7 mouse cellular contexts compared by ENCODE assay signal in the genomic region with DNA sequence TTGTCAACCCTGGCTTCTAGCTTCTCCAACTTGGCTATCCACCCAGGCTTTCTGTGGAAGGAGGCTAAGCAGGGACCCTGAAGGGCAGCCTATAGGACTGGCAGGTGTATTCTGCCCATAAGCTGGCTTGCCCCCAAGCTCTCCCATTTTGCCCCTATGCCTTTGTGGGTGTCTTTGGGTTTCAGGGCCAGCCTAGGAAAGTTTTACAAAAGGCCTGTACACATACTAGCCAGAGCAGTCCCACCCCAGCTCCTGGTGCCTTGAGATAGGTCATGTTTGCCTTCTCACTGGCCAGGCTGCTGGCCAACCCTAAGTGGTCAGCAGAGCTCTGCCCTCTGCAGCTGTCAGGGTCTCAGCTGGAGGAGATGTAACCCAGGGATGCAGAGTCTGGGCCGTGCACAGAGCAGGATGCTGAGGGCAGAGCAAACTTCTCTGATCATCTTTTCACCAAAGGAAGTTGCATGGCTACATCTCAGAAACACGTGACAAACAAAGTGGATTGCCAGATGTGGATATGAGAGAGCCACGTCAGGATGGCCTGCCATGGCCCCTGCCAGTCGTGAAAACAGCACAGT. TPM values are rescaled to one million over a fixed set of nuclear protein-coding genes. Genes with fewer than 3 reads are reported as not detected.
DNase-seq lines count a peak whose midpoint lies in the region; ATAC-seq and TF ChIP-seq lines count a peak whose summit lies in the region.

No protein-coding gene starts in this region.

- WGBS in embryonic facial prominence, embryonic 14.5 days = 33% methylated on average over 4 of the region's 4 CpGs
- 37% methylated on average over 4 of the region's 4 CpGs for WGBS in hindbrain, postnatal 0 days
- 42% methylated on average over 4 of the region's 4 CpGs for WGBS in midbrain, embryonic 16.5 days

- H3K27ac ChIP-seq in embryonic facial prominence, embryonic 14.5 days (replicated peaks; ENCODE audit: low read depth, low read length) = peak overlapping the region; percentile 98
- peak overlapping the region; percentile 100 for H3K27ac ChIP-seq in hindbrain, postnatal 0 days
- H3K27ac ChIP-seq in midbrain, embryonic 16.5 days (ENCODE audit: low read length) = peak overlapping the region; percentile 100

- peak overlapping the region; percentile 86 for H3K4me2 ChIP-seq in embryonic facial prominence, embryonic 14.5 days (ENCODE audit: low read depth, low read length)
- H3K4me2 ChIP-seq in hindbrain, postnatal 0 days (ENCODE audit: low read depth, low read length) = peak overlapping the region; percentile 93
- peak overlapping the region; percentile 100 for H3K4me2 ChIP-seq in midbrain, embryonic 16.5 days (ENCODE audit: low read length)

- H3K27me3 ChIP-seq in megakaryocyte, embryonic 14.5 days (replicated peaks) = peaks cover 3% of the 10 kb centered on the region
- H3K27me3 ChIP-seq in embryonic facial prominence, embryonic 14.5 days (replicated peaks; ENCODE audit: control insufficient read depth, insufficient read depth, low read length) = no peaks in the 10 kb centered on the region
- no peaks in the 10 kb centered on the region for H3K27me3 ChIP-seq in hindbrain, postnatal 0 days (ENCODE audit: insufficient read depth, low read length)
- no peaks in the 10 kb centered on the region for H3K27me3 ChIP-seq in midbrain, embryonic 16.5 days (ENCODE audit: control insufficient read depth, insufficient read depth, low read depth, low read length)

- no peak for DNase-seq in embryonic facial prominence, embryonic 14.5 days (ENCODE audit: low spot score)
- DNase-seq in hindbrain, postnatal 0 days (ENCODE audit: low spot score) = no peak
- no peak for DNase-seq in c-Kit-positive CD71-positive TER-119-positive erythroid progenitor cells, embryonic 14.5 days (ENCODE audit: low spot score)
- DNase-seq in layer of hippocampus, postnatal 25 days (ENCODE audit: extremely low spot score in 1 of 2, low spot score in 1 of 2) = no peak

- H3K4me1 ChIP-seq in megakaryocyte, embryonic 14.5 days = peaks cover 88% of the 10 kb centered on the region
- H3K4me1 ChIP-seq in embryonic facial prominence, embryonic 14.5 days (ENCODE audit: control insufficient read depth, insufficient read depth, low read length) = peaks cover 25% of the 10 kb centered on the region
- H3K4me1 ChIP-seq in hindbrain, postnatal 0 days (ENCODE audit: insufficient read depth, low read length) = peaks cover 27% of the 10 kb centered on the region
- H3K4me1 ChIP-seq in midbrain, embryonic 16.5 days (ENCODE audit: control insufficient read depth, insufficient read depth, low read length) = peaks cover 34% of the 10 kb centered on the region

- no peaks in the 10 kb centered on the region for H3K9me3 ChIP-seq in megakaryocyte, embryonic 14.5 days
- no peaks in the 10 kb centered on the region for H3K9me3 ChIP-seq in embryonic facial prominence, embryonic 14.5 days (ENCODE audit: control insufficient read depth, low read length)
- no peaks in the 10 kb centered on the region for H3K9me3 ChIP-seq in hindbrain, postnatal 0 days (ENCODE audit: low read length)
- H3K9me3 ChIP-seq in midbrain, embryonic 16.5 days (replicated peaks; ENCODE audit: control insufficient read depth, low read length, poor library complexity, severe bottlenecking) = no peaks in the 10 kb centered on the region

- peak overlapping the region; percentile 89 for H3K9ac ChIP-seq in embryonic facial prominence, embryonic 14.5 days (ENCODE audit: low read depth, low read length)
- peak overlapping the region; percentile 95 for H3K9ac ChIP-seq in hindbrain, postnatal 0 days (replicated peaks; ENCODE audit: low read length)
- H3K9ac ChIP-seq in midbrain, embryonic 16.5 days (ENCODE audit: low read depth, low read length) = peak overlapping the region; percentile 98

- no peak for ATAC-seq in megakaryocyte, adult 5-6 weeks (ENCODE audit: poor library complexity, severe bottlenecking)
- no peak for ATAC-seq in embryonic facial prominence, embryonic 14.5 days (ENCODE audit: low read depth)
- ATAC-seq in hindbrain, postnatal 0 days = no peak
- ATAC-seq in midbrain, embryonic 16.5 days = no peak

- H3K36me3 ChIP-seq in megakaryocyte, embryonic 14.5 days (replicated peaks; ENCODE audit: low read length) = peaks cover 38% of the 10 kb centered on the region
- peaks cover 28% of the 10 kb centered on the region for H3K36me3 ChIP-seq in embryonic facial prominence, embryonic 14.5 days (ENCODE audit: control insufficient read depth, insufficient read depth, low read length)
- H3K36me3 ChIP-seq in hindbrain, postnatal 0 days (ENCODE audit: insufficient read depth, low read length) = peaks cover 15% of the 10 kb centered on the region; the same call in 1 of the 2 replicates
- H3K36me3 ChIP-seq in midbrain, embryonic 16.5 days (ENCODE audit: control insufficient read depth, insufficient read depth, low read length) = peaks cover 4% of the 10 kb centered on the region; the same call in 1 of the 2 replicates

- H3K4me3 ChIP-seq in megakaryocyte, embryonic 14.5 days (replicated peaks) = peak overlapping the region; percentile 99
- peak overlapping the region; percentile 91 for H3K4me3 ChIP-seq in embryonic facial prominence, embryonic 14.5 days (ENCODE audit: low read depth, low read length)
- H3K4me3 ChIP-seq in hindbrain, postnatal 0 days (ENCODE audit: low read length) = peak overlapping the region; percentile 91
- H3K4me3 ChIP-seq in midbrain, embryonic 16.5 days (ENCODE audit: low read depth, low read length) = peak overlapping the region; percentile 91

- no peak for TF ChIP-seq CTCF in hindbrain, postnatal 0 days (IDR thresholded peaks at IDR 0.05; ENCODE audit: low read depth)

RNA-seq across cellular contexts. Expression of a gene that starts 1.0 kb away (rescaled TPM):
- 328 and 589 TPM in 2 replicates for polyA plus RNA-seq in megakaryocyte, embryonic 14.5 days (2012; ENCODE audit: insufficient read depth, low replicate concordance)
- total RNA-seq in megakaryocyte, adult 5-6 weeks (2015) = 14.0 and 19.2 TPM in 2 replicates
- 10.5 and 13.3 TPM in 2 replicates for total RNA-seq in megakaryocyte, adult 5-6 weeks (2017)
- polyA plus RNA-seq in embryonic facial prominence, embryonic 14.5 days (2014; fragmentation: Nextera tagmentation; extraction: Ambion mirVana) = 67.2 and 77.4 TPM in 2 replicates
- total RNA-seq in hindbrain, postnatal 0 days (2014; rRNA removed) = 474 and 499 TPM in 2 replicates
- polyA plus RNA-seq in hindbrain, postnatal 0 days (2015; fragmentation: Nextera tagmentation; extraction: Ambion mirVana) = 48.9 and 54.4 TPM in 2 replicates
- polyA plus RNA-seq in midbrain, embryonic 16.5 days (2015; fragmentation: Nextera tagmentation; extraction: Ambion mirVana) = 102 and 108 TPM in 2 replicates
- 100 to 1,000 TPM; 191 to 198 TPM for total RNA-seq in layer of hippocampus, postnatal 25 days (2021)

RNA-seq across cellular contexts. Expression of a gene that starts 29.2 kb away (rescaled TPM):
- 29.4 and 74.3 TPM in 2 replicates for polyA plus RNA-seq in megakaryocyte, embryonic 14.5 days (2012; ENCODE audit: insufficient read depth, low replicate concordance)
- 46.1 and 51.8 TPM in 2 replicates for total RNA-seq in megakaryocyte, adult 5-6 weeks (2015)
- total RNA-seq in megakaryocyte, adult 5-6 weeks (2017) = 24.0 and 31.1 TPM in 2 replicates
- 51.0 and 63.8 TPM in 2 replicates for polyA plus RNA-seq in embryonic facial prominence, embryonic 14.5 days (2014; fragmentation: Nextera tagmentation; extraction: Ambion mirVana)
- total RNA-seq in hindbrain, postnatal 0 days (2014; rRNA removed) = 36.3 and 48.5 TPM in 2 replicates
- polyA plus RNA-seq in hindbrain, postnatal 0 days (2015; fragmentation: Nextera tagmentation; extraction: Ambion mirVana) = 40.4 and 42.2 TPM in 2 replicates
- polyA plus RNA-seq in midbrain, embryonic 16.5 days (2015; fragmentation: Nextera tagmentation; extraction: Ambion mirVana) = 38.1 and 42.2 TPM in 2 replicates
- 10 to 100 TPM; 45.7 to 50.0 TPM for total RNA-seq in layer of hippocampus, postnatal 25 days (2021)

RNA-seq across cellular contexts. Expression of a gene that starts 41.3 kb away (rescaled TPM):
- 13.8 and 27.0 TPM in 2 replicates for polyA plus RNA-seq in megakaryocyte, embryonic 14.5 days (2012; ENCODE audit: insufficient read depth, low replicate concordance)
- 51.4 and 70.1 TPM in 2 replicates for total RNA-seq in megakaryocyte, adult 5-6 weeks (2015)
- 52.1 and 56.3 TPM in 2 replicates for total RNA-seq in megakaryocyte, adult 5-6 weeks (2017)
- 207 and 219 TPM in 2 replicates for polyA plus RNA-seq in embryonic facial prominence, embryonic 14.5 days (2014; fragmentation: Nextera tagmentation; extraction: Ambion mirVana)
- total RNA-seq in hindbrain, postnatal 0 days (2014; rRNA removed) = 304 and 314 TPM in 2 replicates
- polyA plus RNA-seq in hindbrain, postnatal 0 days (2015; fragmentation: Nextera tagmentation; extraction: Ambion mirVana) = 234 and 242 TPM in 2 replicates
- 270 and 288 TPM in 2 replicates for polyA plus RNA-seq in midbrain, embryonic 16.5 days (2015; fragmentation: Nextera tagmentation; extraction: Ambion mirVana)
- 100 to 1,000 TPM; 147 to 153 TPM for total RNA-seq in layer of hippocampus, postnatal 25 days (2021)

RNA-seq across cellular contexts. Expression of a gene that starts 41.4 kb away (rescaled TPM):
- 26.0 and 43.8 TPM in 2 replicates for polyA plus RNA-seq in megakaryocyte, embryonic 14.5 days (2012; ENCODE audit: insufficient read depth, low replicate concordance)
- 10.4 and 14.5 TPM in 2 replicates for total RNA-seq in megakaryocyte, adult 5-6 weeks (2015)
- 3.3 and 5.7 TPM in 2 replicates for total RNA-seq in megakaryocyte, adult 5-6 weeks (2017)
- polyA plus RNA-seq in embryonic facial prominence, embryonic 14.5 days (2014; fragmentation: Nextera tagmentation; extraction: Ambion mirVana) = 32.5 and 36.9 TPM in 2 replicates
- 93.6 and 97.0 TPM in 2 replicates for total RNA-seq in hindbrain, postnatal 0 days (2014; rRNA removed)
- 94.6 and 107 TPM in 2 replicates for polyA plus RNA-seq in hindbrain, postnatal 0 days (2015; fragmentation: Nextera tagmentation; extraction: Ambion mirVana)
- 133 and 145 TPM in 2 replicates for polyA plus RNA-seq in midbrain, embryonic 16.5 days (2015; fragmentation: Nextera tagmentation; extraction: Ambion mirVana)
- total RNA-seq in layer of hippocampus, postnatal 25 days (2021) = 10 to 100 TPM; 68.8 to 74.1 TPM
